Mouse (Mus musculus): Measurements from ENCODE around the gene Cacnb1. TPM values are rescaled to one million over a fixed set of nuclear protein-coding genes. Genes with fewer than 3 reads are reported as not detected.

Cacnb1 gene
- not detected in 2 replicates for total RNA-seq (2015; ENCODE audit: low replicate concordance)
- total RNA-seq (2017; ENCODE audit: low replicate concordance): 0.34 TPM in 1 of 2 replicates, not detected in the other

GRCm38 (mm10) chr11:98022555-98023371 is at the start of gene Cacnb1:
Gene Cacnb1, minus strand, starts transcription at chr11:98023034.
- no peak for ATAC-seq (replicated peaks; ENCODE audit: low FRiP score, poor library complexity, severe bottlenecking)

- ATAC-seq (replicated peaks; ENCODE audit: low FRiP score, poor library complexity, severe bottlenecking): no peak
These were observed 44.4 kb upstream of the Cacnb1 start for GRCm38 (mm10) chr11:98067255-98067654.

DNA sequence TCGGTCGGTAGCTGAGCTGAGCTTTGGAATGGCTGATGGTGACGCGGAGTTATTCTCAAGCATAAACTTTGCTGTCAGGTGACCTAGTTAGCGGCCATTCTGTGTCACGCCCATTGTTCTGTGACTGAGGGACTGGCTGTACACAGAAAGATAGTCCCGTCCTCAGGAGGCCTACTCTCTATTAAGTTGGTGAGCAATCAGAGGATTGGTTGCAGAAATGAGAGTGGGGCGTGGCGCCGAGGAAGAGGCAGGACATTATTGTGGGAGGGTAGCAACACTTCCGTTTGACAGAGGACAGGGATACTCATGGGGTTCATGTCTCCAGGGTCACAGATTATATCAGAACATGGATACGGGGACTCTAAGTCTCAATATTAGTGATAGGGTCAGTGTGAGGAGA is 43.4 kb upstream of the Cacnb1 start:
- no peak for ATAC-seq (replicated peaks; ENCODE audit: low FRiP score, poor library complexity, severe bottlenecking)

DNA sequence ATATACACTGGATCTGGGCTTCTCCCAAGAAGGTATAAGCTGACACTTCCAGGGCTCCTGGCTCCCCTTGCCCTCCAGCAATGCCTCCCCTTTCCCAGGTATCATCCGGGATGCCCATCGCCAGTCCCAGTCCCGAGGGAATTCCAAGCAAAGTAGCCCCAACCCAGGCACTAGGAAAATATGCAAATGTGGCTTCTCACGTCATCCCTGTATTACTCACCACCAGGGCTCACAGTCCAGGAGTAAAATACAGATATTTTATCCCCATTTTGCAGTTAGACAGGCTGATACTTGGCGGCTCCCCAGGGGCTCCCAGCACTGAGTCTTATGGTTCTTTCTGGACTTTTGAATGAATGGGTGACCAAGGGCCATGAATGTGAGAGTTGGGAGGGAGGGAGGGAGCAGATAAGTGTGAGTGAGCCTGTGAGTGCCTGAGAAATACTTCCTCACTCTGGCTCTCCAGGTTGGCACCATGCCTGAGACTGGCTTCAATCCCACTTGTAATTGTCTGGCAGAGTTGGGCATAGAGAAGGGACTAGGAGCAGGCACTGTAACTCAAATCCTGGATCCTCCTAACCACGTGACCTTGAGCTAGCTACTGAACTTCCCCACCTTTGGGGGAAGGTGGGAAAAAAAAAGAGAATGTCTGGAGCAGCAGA is 39.2 kb upstream of the Cacnb1 start:
- ATAC-seq (replicated peaks; ENCODE audit: low FRiP score, poor library complexity, severe bottlenecking): no peak

DNA sequence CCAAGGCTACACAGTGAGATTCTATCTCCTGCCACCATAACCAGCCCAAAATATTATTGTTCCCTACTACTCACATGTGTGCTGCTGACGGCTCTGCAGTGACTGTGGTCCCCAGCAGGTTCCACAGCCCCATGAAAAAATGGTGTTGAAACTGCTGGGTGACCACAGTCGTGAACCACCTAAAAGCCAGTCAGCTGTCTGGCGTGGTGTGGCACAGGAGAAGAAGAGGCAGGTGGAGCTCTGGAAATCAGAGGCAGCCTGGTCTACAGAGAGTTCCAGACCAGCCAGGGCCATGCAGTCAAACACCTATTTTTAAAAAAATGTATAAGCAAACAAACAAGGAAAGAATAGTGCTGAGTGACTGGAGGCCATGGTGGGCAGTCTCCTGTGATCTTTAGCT is 38.6 kb upstream of the Cacnb1 start:
- no peak for ATAC-seq (replicated peaks; ENCODE audit: low FRiP score, poor library complexity, severe bottlenecking)

DNA sequence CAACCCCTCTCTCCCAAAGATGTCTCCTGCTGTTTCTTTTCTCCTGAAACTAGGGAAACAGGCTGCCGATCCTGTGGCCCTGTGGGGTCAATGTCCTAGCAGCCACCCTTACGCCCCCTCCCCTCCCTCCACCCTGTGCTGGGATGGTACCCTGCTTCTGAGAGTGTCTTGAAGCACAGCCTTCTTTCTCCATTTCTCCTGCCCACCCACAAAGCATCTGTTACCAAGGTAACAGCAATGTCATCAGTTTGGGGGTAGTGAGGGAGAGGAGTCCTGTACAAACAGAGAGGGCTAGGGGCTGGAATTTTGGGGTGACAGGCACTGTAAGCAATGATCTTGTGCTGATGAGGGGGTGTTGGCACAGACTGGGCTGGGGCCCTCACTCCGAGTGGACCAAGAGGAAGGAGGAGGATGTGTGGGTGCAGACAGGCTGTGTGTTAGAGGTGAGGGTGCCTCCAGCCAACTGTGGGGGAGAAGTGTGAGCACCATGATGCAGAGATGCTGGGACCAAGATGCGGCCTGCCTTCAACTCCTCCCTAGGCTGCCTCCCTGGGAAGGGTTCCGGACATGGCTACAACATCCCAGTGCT is 37.4 kb upstream of the Cacnb1 start:
- peak; percentile 20; the same call in 1 of the 2 replicates for ATAC-seq (replicated peaks; ENCODE audit: low FRiP score, poor library complexity, severe bottlenecking)

DNA sequence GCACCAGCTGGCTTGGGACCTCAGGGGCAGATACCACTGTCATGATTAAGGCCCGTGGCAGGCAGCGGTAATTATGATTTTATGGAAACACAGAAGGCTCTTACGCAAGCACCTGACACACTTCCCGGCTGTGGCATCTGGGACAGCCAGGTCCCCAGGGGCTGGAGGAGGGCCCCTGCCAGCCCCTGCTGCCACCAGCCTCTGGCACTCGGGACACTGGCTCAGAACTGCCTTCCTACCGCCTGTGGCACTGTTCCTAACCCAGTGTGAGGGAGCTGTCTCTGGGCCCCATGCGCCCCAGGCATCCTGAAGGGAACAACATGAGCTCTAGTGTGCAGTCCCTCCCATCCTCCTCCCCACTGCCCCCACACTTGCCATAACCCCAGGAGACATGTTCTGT is 36.8 kb upstream of the Cacnb1 start:
- ATAC-seq (replicated peaks; ENCODE audit: low FRiP score, poor library complexity, severe bottlenecking): no peak

DNA sequence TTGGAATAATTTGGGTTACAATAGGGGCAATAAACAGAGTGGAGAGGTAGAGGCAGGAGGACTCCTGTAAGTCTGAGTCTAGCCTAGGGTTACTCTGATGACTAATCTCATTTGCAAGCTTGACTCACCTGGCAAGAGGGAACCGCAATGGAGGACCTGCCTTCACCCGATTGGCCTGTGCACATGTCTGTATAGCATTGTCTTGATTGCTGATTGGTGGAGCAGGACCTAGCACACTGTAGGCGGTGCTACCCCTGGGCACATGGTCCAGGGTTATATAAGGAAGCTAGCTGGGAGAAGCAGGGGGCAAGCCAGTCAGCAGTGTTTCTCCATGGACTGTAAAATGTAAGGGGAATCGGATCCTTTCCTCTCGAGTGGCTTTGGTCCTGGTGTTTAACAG is 35.2 kb upstream of the Cacnb1 start:
- no peak for ATAC-seq (replicated peaks; ENCODE audit: low FRiP score, poor library complexity, severe bottlenecking)

DNA sequence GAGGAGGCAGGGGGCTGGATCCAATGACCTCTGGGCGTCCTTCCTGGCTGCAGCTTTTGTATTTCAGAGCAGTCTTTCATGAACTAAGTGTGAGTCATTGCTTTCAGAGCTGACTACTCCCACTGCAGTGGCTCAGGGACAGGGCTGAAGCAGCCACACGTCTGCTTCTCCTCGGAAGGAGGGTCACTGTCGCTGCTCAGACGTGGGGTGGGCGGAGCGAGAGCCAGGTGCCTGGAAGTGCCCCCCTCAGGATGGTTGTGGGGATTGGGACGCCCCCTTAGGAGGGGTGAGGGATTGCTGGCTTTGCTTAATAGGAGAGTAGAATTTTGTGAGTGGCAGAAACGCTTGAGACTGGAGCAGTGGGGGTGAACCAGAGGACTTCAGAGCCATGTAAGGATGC is 34.6 kb upstream of the Cacnb1 start:
- no peak for ATAC-seq (replicated peaks; ENCODE audit: low FRiP score, poor library complexity, severe bottlenecking)

GRCm38 (mm10) chr11:98052989-98053834 is 30.4 kb upstream of the Cacnb1 start, which contains the start of gene Stac2:
Gene Stac2, minus strand, starts transcription at chr11:98053462.
- no peak for ATAC-seq (replicated peaks; ENCODE audit: low FRiP score, poor library complexity, severe bottlenecking)

GRCm38 (mm10) chr11:98052129-98052988 is 29.5 kb upstream of the Cacnb1 start:
- no peak for ATAC-seq (replicated peaks; ENCODE audit: low FRiP score, poor library complexity, severe bottlenecking)

GRCm38 (mm10) chr11:98051611-98052128 is 28.8 kb upstream of the Cacnb1 start:
- ATAC-seq (replicated peaks; ENCODE audit: low FRiP score, poor library complexity, severe bottlenecking): no peak

GRCm38 (mm10) chr11:98050940-98051339 is 28.1 kb upstream of the Cacnb1 start:
- no peak for ATAC-seq (replicated peaks; ENCODE audit: low FRiP score, poor library complexity, severe bottlenecking)

DNA sequence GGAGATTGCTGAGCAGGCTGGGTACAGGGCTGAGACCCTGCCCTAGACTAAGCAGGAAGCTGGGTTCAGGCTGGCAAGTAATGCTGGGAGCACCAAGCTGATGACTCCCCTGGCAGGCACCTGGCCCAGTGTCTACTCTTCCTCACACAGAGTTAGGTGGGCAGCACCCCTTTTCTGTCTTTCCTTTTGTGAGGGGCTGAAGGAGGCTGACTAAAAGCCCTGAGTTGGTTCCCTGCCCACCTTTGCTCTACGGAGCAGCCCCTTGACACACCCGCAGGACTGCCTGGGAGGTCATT is 27.6 kb upstream of the Cacnb1 start:
- ATAC-seq (replicated peaks; ENCODE audit: low FRiP score, poor library complexity, severe bottlenecking): no peak

DNA sequence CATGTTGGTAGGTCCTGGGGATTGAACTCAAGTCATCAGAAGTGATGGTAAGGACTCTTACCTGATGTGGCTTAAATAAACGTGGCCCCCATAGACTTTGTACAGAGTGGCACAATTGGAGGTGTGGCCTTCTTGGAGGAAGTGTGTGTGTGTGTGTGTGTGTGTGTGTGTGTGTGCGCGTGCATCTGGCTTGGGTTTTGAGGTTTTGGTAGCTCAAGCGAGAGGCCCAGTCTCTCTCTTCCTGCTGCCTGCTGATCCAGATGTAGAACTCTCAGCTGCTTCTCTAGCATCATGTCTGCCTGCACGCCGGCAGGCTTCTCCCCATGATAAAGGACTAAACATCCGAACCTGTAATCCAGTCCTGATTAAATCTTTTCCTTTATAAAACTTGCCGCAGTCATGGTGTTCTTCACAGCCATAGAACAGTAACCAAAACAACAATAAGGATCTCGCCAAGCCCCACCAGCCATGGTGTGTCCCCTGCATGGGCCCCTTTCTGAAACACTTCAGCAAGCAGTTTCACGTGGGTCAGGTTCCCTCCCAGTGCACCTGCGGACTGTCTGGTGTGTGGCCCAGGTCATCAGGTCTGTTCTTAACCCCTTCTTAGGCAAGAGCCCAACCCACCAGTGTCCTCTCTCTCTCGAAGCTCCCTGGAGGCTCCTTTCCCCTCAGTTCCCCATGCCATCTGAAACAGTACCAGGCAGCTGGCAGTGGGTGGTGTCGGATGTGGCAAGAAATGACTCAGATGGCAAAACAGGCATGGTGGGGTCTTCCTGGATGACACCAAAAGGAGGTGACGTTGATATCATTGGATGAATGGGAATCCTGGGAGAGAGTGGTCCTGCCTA is 27.1 kb upstream of the Cacnb1 start:
- ATAC-seq (replicated peaks; ENCODE audit: low FRiP score, poor library complexity, severe bottlenecking): no peak

- no peak for ATAC-seq (replicated peaks; ENCODE audit: low FRiP score, poor library complexity, severe bottlenecking)
These were observed 24.9 kb upstream of the Cacnb1 start for GRCm38 (mm10) chr11:98047745-98048144.

DNA sequence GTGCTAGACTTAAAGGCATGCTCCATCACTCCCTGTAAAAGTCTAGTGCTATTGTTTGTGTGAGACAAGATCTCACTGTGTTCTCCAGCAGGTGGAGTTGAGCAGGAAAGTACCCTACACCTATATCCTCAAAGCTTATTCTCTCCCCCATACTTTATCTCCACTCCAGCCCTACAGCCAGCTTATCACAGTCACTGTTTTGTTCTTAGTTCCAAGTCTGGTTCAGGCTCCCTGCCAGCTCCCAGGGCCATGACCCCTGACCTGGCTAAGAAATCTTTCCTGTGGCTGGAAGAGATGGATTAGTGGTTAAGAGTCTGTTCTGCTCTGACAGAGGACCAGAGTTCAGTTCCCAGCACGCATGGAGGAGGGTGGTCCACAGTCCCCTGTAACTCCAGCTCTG is 23.6 kb upstream of the Cacnb1 start:
- ATAC-seq (replicated peaks; ENCODE audit: low FRiP score, poor library complexity, severe bottlenecking): no peak

GRCm38 (mm10) chr11:98045596-98045995 is 22.8 kb upstream of the Cacnb1 start:
- ATAC-seq (replicated peaks; ENCODE audit: low FRiP score, poor library complexity, severe bottlenecking): no peak

Measured in erythroblast, adult 5-6 weeks (primary cell).